Comparison of ENCODE assay signal across 8 mouse cellular contexts in the genomic region with DNA sequence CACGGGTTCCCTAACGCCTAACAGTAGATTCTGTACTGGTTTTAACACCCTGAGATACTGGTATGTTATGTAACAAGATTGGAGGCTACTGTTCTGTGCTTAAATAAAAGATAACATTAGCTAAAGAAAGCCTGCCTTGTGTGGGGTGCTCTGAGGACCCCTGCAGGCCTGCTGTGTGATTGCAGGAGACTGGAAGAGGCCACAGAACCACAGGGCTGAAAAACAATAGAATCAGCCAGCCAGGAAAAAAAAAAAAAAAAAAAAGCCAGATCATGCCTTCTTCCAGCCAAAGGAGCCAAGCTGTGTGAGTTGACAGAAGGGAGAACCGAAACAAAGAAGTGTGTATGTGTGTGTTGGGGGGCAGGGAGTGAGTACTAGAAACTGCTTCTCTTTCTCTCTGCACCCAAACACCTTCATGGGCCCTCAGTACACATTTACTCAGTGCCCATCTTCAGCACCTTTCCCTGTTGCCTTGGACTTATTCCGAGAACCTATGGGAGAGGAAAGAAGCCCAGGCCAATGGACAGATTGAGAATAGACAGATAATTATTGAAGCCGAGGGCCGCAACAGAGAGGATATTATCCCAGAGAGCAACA. TPM values are rescaled to one million over a fixed set of nuclear protein-coding genes. Genes with fewer than 3 reads are reported as not detected.
DNase-seq lines count a peak whose midpoint lies in the region; TF ChIP-seq lines count a peak whose summit lies in the region.

No protein-coding gene starts in this region.

- H3K4me3 ChIP-seq in kidney, adult 2 months (ENCODE audit: insufficient read depth, low read depth, low read length) = no peak overlapping the region
- H3K4me3 ChIP-seq in liver, adult 2 months (ENCODE audit: insufficient read depth, low read depth, low read length) = no peak overlapping the region
- no peak overlapping the region for H3K4me3 ChIP-seq in thymus, adult 2 months (ENCODE audit: control insufficient read depth, insufficient read depth, low read length)

- H3K27ac ChIP-seq in kidney, adult 2 months (ENCODE audit: insufficient read depth, low read depth, low read length) = no peak overlapping the region
- H3K27ac ChIP-seq in liver, adult 2 months (replicated peaks; ENCODE audit: insufficient read depth, low read depth, low read length) = no peak overlapping the region
- no peak overlapping the region for H3K27ac ChIP-seq in thymus, adult 2 months (ENCODE audit: control insufficient read depth, insufficient read depth, low read length)

- peak; percentile 73 for DNase-seq in CD4-positive helper T cell, adult 2 months (ENCODE audit: low read depth, low spot score)
- peak; percentile 88 for DNase-seq in adipocyte (ENCODE audit: low spot score)
- DNase-seq in embryo, embryonic 10.5 days (ENCODE audit: low spot score) = peak; percentile 75
- peak; percentile 28 to 43 for DNase-seq in gastrocnemius, postnatal 4 days (ENCODE audit: low spot score in 2 of 2)
- peak; percentile 75 for DNase-seq in kidney, adult 2 months
- DNase-seq in liver, adult 2 months (ENCODE audit: extremely low read depth, low read depth, low spot score) = peak; percentile 72
- peak; percentile 78 for DNase-seq in naive thymus-derived CD4-positive, alpha-beta T cell, adult 2 months (ENCODE audit: low read depth)
- peak; percentile 63 for DNase-seq in thymus, adult 2 months

- no peaks in the 10 kb centered on the region for H3K27me3 ChIP-seq in kidney, adult 2 months (replicated peaks; ENCODE audit: control insufficient read depth, insufficient read depth, low read length)
- no peaks in the 10 kb centered on the region for H3K27me3 ChIP-seq in liver, adult 2 months (ENCODE audit: control insufficient read depth, insufficient read depth, low read length)
- H3K27me3 ChIP-seq in thymus, adult 2 months (ENCODE audit: control insufficient read depth, insufficient read depth, low read length) = no peaks in the 10 kb centered on the region

- TF ChIP-seq POLR2A in kidney, adult 2 months (IDR thresholded peaks at IDR 0.05; ENCODE audit: low read depth, low read length) = no peak
- TF ChIP-seq POLR2A in liver, adult 2 months (IDR thresholded peaks at IDR 0.05; ENCODE audit: extremely low read depth, insufficient read depth, low read length) = no peak
- no peak for TF ChIP-seq POLR2A in thymus, adult 2 months (IDR thresholded peaks at IDR 0.05; ENCODE audit: control insufficient read depth, extremely low read depth, insufficient read depth, low read length, poor library complexity)

- peak; percentile 89 for TF ChIP-seq CTCF in kidney, adult 2 months (conservative IDR thresholded peaks at IDR 0.05; ENCODE audit: insufficient read depth, insufficient read length, low read depth, low read length)
- TF ChIP-seq CTCF in liver, adult 2 months (IDR thresholded peaks at IDR 0.05; ENCODE audit: low read depth, low read length) = peak; percentile 96
- peak; percentile 60; the same call in 1 of the 2 replicates for TF ChIP-seq CTCF in thymus, adult 2 months (IDR thresholded peaks at IDR 0.05; ENCODE audit: borderline replicate concordance, control insufficient read depth, extremely low read depth, insufficient read depth, low read length, poor library complexity)

- H3K79me2 ChIP-seq in liver, adult 2 months (ENCODE audit: control insufficient read depth, insufficient read depth, low read length) = peaks cover 14% of the 10 kb centered on the region

- no peak overlapping the region for H3K9ac ChIP-seq in liver, adult 2 months (ENCODE audit: low read depth, low read length)

- no peaks in the 10 kb centered on the region for H3K36me3 ChIP-seq in kidney, adult 2 months (ENCODE audit: control insufficient read depth, insufficient read depth, low read length)
- no peaks in the 10 kb centered on the region for H3K36me3 ChIP-seq in liver, adult 2 months (ENCODE audit: control insufficient read depth, insufficient read depth, low read length)
- no peaks in the 10 kb centered on the region for H3K36me3 ChIP-seq in thymus, adult 2 months (ENCODE audit: control insufficient read depth, insufficient read depth, low read length)

- WGBS in kidney, adult 2 months = 48% methylated on average over 6 of the region's 6 CpGs
- WGBS in liver, adult 2 months = 33% methylated on average over 6 of the region's 6 CpGs
- WGBS in thymus, adult 2 months = 42% methylated on average over 6 of the region's 6 CpGs

- H3K4me1 ChIP-seq in kidney, adult 2 months (ENCODE audit: control insufficient read depth, insufficient read depth, low read length) = peaks cover 19% of the 10 kb centered on the region
- H3K4me1 ChIP-seq in liver, adult 2 months (ENCODE audit: control insufficient read depth, insufficient read depth, low read length) = peaks cover 15% of the 10 kb centered on the region
- H3K4me1 ChIP-seq in thymus, adult 2 months (replicated peaks; ENCODE audit: control insufficient read depth, insufficient read depth, low read length) = peaks cover 11% of the 10 kb centered on the region

RNA-seq across cellular contexts. Expression of gene Ypel2, which starts 2.2 kb away (rescaled TPM):
- total RNA-seq in gastrocnemius, postnatal 4 days (2021) = 10 to 100 TPM; 12.5 to 13.0 TPM
- 4.7 TPM in 2 replicates for polyA plus RNA-seq in kidney, adult 2 months (2012; rRNA removed)
- total RNA-seq in liver, adult 2 months (2014; rRNA removed) = 6.2 and 9.7 TPM in 2 replicates
- polyA plus RNA-seq in liver, adult 2 months (2012; rRNA removed) = 5.1 and 6.6 TPM in 2 replicates
- polyA plus RNA-seq in thymus, adult 2 months (2012; rRNA removed) = 16.0 and 16.2 TPM in 2 replicates

Comparison
In these comparisons a context has a peak if more than half of its experiments do, and no peak if none do; other contexts are left out.
1. DNase-seq: peak in every context shown above with its lines; median percentile 88 in adipocyte; 78 in naive thymus-derived CD4-positive, alpha-beta T cell, adult 2 months; 75 in embryo, embryonic 10.5 days; 75 in kidney, adult 2 months; 73 in CD4-positive helper T cell, adult 2 months; 72 in liver, adult 2 months; 63 in thymus, adult 2 months; 36 in gastrocnemius, postnatal 4 days.